Mouse (Mus musculus): ENCODE data around the gene Evi2b. TPM values are rescaled to one million over a fixed set of nuclear protein-coding genes. Genes with fewer than 3 reads are reported as not detected.
A peak's percentile ranks its signal among the peaks of the same experiment; 100 is the strongest.

The Evi2b gene
- polyA plus RNA-seq, 1 experiment from 2014 or later, result 1.1 TPM

DNA sequence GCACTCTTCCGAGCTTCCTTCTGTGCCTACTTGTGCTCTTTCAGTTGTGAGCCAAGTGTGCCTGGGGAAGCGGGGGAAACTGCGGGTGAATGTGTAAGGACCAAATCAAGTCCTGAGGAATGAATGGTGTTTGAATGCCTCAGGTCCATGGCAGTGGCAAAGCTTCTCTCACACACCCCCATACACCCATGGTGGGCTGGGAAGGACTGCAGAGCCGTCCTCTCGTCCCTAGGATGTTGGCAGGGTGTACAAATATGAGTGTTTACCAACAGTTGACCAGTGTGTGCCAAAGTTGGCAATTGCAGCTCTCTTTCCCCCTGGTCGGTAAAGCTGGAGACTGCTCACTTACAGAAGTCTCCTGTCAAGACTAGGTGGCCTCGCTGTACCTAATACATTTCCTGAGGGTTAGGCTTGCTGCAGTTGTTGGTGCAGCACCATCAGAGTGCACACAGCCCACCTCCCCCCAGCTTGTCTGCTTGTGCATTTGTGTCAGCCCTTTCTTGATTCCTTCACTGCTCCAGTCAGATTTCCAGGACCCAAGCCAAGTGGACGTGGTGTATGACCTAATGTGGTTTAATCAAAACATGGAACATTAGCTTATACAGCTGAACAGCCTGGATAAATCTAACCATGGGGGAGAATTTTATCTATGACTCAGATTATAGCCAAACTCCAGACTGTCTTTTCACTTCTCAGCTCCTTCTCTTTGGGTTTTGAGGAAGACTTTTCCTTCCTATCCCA is 10.6 kb upstream of the Evi2b start:
- H3K4me1 ChIP-seq (ENCODE audit: control insufficient read depth, insufficient read depth, low read length), result 0 out of 2 replicates have a peak, but pooled peaks cover 3% of the 10 kb centered on the region
- no peaks in the 10 kb centered on the region for H3K9me3 ChIP-seq (ENCODE audit: control insufficient read depth, low read length)
- WGBS, result 74% methylated on average over 8 of the region's 8 CpGs
- H3K36me3 ChIP-seq (ENCODE audit: control insufficient read depth, insufficient read depth, low read length), result no peaks in the 10 kb centered on the region
- H3K4me3 ChIP-seq (ENCODE audit: low read length), result no peak overlapping the region
- no peak overlapping the region for H3K9ac ChIP-seq (ENCODE audit: low read depth, low read length)
- H3K4me2 ChIP-seq (ENCODE audit: low read depth, low read length), result no peak overlapping the region
- no peaks in the 10 kb centered on the region for H3K27me3 ChIP-seq (replicated peaks; ENCODE audit: control insufficient read depth, insufficient read depth, low read length)
- no peak for ATAC-seq
- H3K27ac ChIP-seq (ENCODE audit: low read length), result peak overlapping the region; percentile 24

DNA sequence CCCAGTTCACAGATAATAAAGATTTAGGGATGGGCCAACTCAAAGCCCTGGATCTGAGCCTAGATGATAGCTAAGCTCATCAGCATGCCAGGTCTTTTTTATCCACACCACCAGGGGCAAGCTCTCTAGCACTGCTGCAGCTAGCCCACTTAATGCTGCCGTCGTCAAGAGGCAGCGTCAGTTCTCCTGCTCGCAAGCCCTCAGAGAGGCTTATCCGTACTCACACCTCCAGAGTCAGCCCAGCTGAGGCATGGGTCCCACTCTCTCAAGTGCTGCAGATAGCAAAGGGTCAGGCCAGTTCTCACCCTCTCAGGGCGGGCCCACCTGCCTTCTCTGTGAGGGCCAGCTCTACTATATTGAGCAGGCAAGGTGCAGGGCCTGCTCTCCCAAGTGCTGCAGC is 9.7 kb upstream of the Evi2b start:
- ATAC-seq, result no peak
- H3K27ac ChIP-seq (ENCODE audit: low read length), result no peak overlapping the region
- no peaks in the 10 kb centered on the region for H3K9me3 ChIP-seq (ENCODE audit: control insufficient read depth, low read length)
- no peak overlapping the region for H3K9ac ChIP-seq (ENCODE audit: low read depth, low read length)
- H3K4me2 ChIP-seq (ENCODE audit: low read depth, low read length), result no peak overlapping the region
- no peaks in the 10 kb centered on the region for H3K36me3 ChIP-seq (ENCODE audit: control insufficient read depth, insufficient read depth, low read length)
- WGBS, result 92% methylated on average over 6 of the region's 6 CpGs
- no peak overlapping the region for H3K4me3 ChIP-seq (ENCODE audit: low read length)
- H3K27me3 ChIP-seq (replicated peaks; ENCODE audit: control insufficient read depth, insufficient read depth, low read length), result no peaks in the 10 kb centered on the region
- 0 out of 2 replicates have a peak, but pooled peaks cover 3% of the 10 kb centered on the region for H3K4me1 ChIP-seq (ENCODE audit: control insufficient read depth, insufficient read depth, low read length)

DNA sequence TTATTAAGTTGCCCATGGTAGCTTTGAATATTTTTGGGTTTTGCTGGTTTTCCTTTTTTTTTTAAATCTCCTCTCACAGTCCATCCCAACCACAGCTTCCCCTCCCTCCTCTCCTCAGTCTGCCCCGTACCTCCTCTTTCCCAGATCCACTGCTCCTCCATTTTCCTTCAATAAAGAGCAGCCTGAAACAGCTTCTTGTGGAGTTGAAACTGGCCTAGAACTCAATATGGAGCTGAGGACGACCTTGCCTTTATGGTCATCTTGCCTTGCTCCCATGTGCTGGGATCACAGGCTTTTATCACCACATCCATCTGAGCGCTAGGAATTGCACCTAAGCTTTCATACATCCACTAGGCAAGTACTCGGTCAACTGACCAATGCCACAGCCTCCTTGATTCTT is 7.9 kb upstream of the Evi2b start:
- WGBS, result 93% methylated on average over 4 of the region's 4 CpGs
- no peaks in the 10 kb centered on the region for H3K9me3 ChIP-seq (ENCODE audit: control insufficient read depth, low read length)
- 0 out of 2 replicates have a peak, but pooled peaks cover 3% of the 10 kb centered on the region for H3K4me1 ChIP-seq (ENCODE audit: control insufficient read depth, insufficient read depth, low read length)
- no peaks in the 10 kb centered on the region for H3K27me3 ChIP-seq (replicated peaks; ENCODE audit: control insufficient read depth, insufficient read depth, low read length)
- no peak overlapping the region for H3K4me2 ChIP-seq (ENCODE audit: low read depth, low read length)
- no peaks in the 10 kb centered on the region; the same call in 1 of the 2 replicates for H3K36me3 ChIP-seq (ENCODE audit: control insufficient read depth, insufficient read depth, low read length)
- H3K27ac ChIP-seq (ENCODE audit: low read length), result no peak overlapping the region
- H3K4me3 ChIP-seq (ENCODE audit: low read length), result no peak overlapping the region
- H3K9ac ChIP-seq (ENCODE audit: low read depth, low read length), result no peak overlapping the region
- no peak for ATAC-seq

DNA sequence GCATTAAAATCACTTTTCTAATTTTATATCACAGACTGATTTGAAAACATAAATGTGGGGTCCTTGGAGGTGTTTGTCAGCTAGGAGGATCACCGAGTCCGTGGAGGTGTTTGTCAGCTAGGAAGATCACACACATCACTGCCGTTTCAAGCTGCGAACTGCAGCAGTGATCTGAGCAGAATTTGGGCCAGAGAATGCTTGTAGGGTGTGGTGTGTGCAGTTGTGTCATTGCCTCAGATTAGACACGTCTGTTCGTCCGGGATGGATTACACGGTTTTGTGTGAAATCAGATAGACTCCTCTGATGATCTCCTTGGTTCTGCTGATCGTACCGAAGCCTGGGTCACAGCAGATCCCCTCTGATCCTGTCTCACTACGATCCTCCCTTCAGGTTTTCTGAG is 7.2 kb upstream of the Evi2b start:
- Histone ChIP-seq H3K36me3 (ENCODE audit: control insufficient read depth, insufficient read depth, low read length) (no peaks in the 10 kb centered on the region; the same call in 1 of the 2 replicates), H3K9me3 (ENCODE audit: control insufficient read depth, low read length) (no peaks in the 10 kb centered on the region), H3K27ac (ENCODE audit: low read length) (no peak overlapping the region), H3K9ac (ENCODE audit: low read depth, low read length) (no peak overlapping the region), H3K4me1 (ENCODE audit: control insufficient read depth, insufficient read depth, low read length) (0 out of 2 replicates have a peak, but pooled peaks cover 3% of the 10 kb centered on the region), H3K4me3 (ENCODE audit: low read length) (no peak overlapping the region), H3K4me2 (ENCODE audit: low read depth, low read length) (no peak overlapping the region), H3K27me3 (replicated peaks; ENCODE audit: control insufficient read depth, insufficient read depth, low read length) (no peaks in the 10 kb centered on the region)
- no peak for ATAC-seq
- 88% methylated on average over 11 of the region's 11 CpGs for WGBS

DNA sequence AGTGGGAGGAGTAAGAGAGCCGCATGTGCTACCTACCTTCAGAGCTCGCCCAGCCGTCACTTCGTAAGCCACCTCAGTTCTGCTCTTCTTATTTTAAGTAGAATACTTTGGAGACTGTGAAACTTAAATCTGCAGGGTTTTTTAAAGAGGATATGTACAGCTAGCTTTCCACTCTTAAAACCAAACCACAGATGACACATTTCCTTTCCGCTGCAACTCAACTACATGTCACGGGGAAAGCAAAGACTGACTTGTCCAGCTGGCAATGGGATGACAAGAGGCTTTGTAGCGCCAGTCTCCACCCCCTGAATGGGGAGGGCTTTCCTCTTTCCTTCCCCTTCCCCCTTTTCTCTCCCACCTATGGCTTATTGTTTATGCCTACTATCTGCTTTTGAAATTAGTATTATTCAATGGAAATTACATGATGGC is 6.8 kb upstream of the Evi2b start, which contains the start of the genes Evi2 and Evi2a:
Gene Evi2 (minus strand): TSS at position 257 of the 429 bp plus-strand sequence.
Gene Evi2a (minus strand): TSS at position 277 of the 429 bp plus-strand sequence.
- Histone ChIP-seq H3K4me1 (ENCODE audit: control insufficient read depth, insufficient read depth, low read length) (0 out of 2 replicates have a peak, but pooled peaks cover 3% of the 10 kb centered on the region), H3K36me3 (ENCODE audit: control insufficient read depth, insufficient read depth, low read length) (no peaks in the 10 kb centered on the region; the same call in 1 of the 2 replicates), H3K4me2 (ENCODE audit: low read depth, low read length) (no peak within 1 kb of the TSS), H3K9me3 (ENCODE audit: control insufficient read depth, low read length) (no peaks in the 10 kb centered on the region), H3K9ac (ENCODE audit: low read depth, low read length) (no peak within 1 kb of the TSS), H3K27ac (ENCODE audit: low read length) (no peak within 1 kb of the TSS), H3K4me3 (ENCODE audit: low read length) (no peak within 1 kb of the TSS), H3K27me3 (replicated peaks; ENCODE audit: control insufficient read depth, insufficient read depth, low read length) (no peaks in the 10 kb centered on the region)
- WGBS, result 84% methylated on average over 7 of the region's 7 CpGs
- no peak for ATAC-seq

DNA sequence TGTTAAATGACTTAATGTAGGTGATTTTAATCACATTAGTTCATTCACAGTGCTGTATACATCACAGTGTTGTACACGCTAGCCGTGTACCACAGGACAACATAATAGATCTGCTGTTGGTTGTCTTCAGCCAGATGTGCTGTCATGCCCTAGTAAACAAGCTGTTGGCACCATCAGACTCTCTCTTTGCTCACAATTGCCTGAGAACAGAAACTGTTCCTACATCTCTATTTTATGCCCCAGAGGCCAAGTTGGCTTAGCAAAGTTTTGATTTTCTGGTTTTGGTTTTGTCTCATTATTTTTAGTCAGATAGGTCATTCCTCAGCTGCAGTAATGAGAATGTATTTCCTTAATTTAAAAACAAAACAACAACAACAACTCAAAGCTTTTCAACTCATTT is 6.2 kb upstream of the Evi2b start:
- no peak overlapping the region for H3K4me3 ChIP-seq (ENCODE audit: low read length)
- no peak overlapping the region for H3K27ac ChIP-seq (ENCODE audit: low read length)
- no peaks in the 10 kb centered on the region; the same call in 1 of the 2 replicates for H3K36me3 ChIP-seq (ENCODE audit: control insufficient read depth, insufficient read depth, low read length)
- H3K27me3 ChIP-seq (replicated peaks; ENCODE audit: control insufficient read depth, insufficient read depth, low read length), result no peaks in the 10 kb centered on the region
- no peak for ATAC-seq
- no peaks in the 10 kb centered on the region for H3K9me3 ChIP-seq (ENCODE audit: control insufficient read depth, low read length)
- no peak overlapping the region for H3K9ac ChIP-seq (ENCODE audit: low read depth, low read length)
- 78% methylated on average over 2 of the region's 2 CpGs for WGBS
- no peak overlapping the region for H3K4me2 ChIP-seq (ENCODE audit: low read depth, low read length)
- H3K4me1 ChIP-seq (ENCODE audit: control insufficient read depth, insufficient read depth, low read length), result 0 out of 2 replicates have a peak, but pooled peaks cover under 1% of the 10 kb centered on the region

DNA sequence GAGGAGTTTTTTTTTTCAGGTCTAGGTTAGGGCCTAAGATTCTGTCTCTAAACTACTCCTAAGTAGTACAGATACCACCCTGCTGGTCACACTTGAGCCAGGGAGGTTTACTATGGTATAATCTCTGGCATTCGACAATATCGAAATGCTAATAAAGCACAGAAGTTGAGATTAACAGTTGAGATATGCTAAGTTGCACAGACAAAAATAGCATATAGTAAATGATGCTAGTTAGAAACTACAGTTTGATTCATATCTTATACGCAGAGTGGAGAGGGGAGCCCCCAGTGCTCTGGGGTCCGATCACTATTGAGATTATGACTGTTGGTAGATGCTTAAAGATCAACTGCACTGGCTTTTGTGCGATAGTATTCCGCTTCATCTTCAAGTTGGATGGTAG is 5.7 kb upstream of the Evi2b start:
- H3K4me1 ChIP-seq (ENCODE audit: control insufficient read depth, insufficient read depth, low read length), result no peaks in the 10 kb centered on the region
- H3K4me2 ChIP-seq (ENCODE audit: low read depth, low read length), result no peak overlapping the region
- H3K4me3 ChIP-seq (ENCODE audit: low read length), result no peak overlapping the region
- no peaks in the 10 kb centered on the region; the same call in 1 of the 2 replicates for H3K36me3 ChIP-seq (ENCODE audit: control insufficient read depth, insufficient read depth, low read length)
- ATAC-seq, result no peak
- no peak overlapping the region for H3K27ac ChIP-seq (ENCODE audit: low read length)
- 97% methylated on average over 6 of the region's 6 CpGs for WGBS
- H3K27me3 ChIP-seq (replicated peaks; ENCODE audit: control insufficient read depth, insufficient read depth, low read length), result no peaks in the 10 kb centered on the region
- H3K9me3 ChIP-seq (ENCODE audit: control insufficient read depth, low read length), result no peaks in the 10 kb centered on the region
- H3K9ac ChIP-seq (ENCODE audit: low read depth, low read length), result no peak overlapping the region

DNA sequence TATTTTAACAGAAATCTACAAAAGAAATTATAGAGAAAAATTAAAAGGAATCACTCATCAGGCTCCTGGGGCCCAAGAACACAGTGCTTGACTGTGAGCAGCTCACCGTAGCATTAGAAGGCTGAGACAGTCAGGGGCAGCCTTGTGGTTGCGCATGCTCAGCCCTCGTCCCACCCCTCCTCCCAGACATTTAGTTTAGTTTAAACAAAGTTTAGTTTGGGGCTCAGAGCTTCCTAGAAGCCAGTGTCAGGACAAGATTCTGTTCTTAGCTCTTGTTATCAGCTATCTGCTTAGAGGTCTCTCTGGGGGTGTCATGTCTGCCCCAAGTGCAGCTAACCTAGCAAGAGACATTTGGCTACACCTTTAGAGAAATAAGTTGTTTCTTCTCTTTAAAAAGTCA is 5.0 kb upstream of the Evi2b start:
- 80% methylated on average over 3 of the region's 3 CpGs for WGBS
- no peak overlapping the region for H3K4me2 ChIP-seq (ENCODE audit: low read depth, low read length)
- H3K27ac ChIP-seq (ENCODE audit: low read length), result no peak overlapping the region
- no peak for ATAC-seq
- no peaks in the 10 kb centered on the region; the same call in 1 of the 2 replicates for H3K36me3 ChIP-seq (ENCODE audit: control insufficient read depth, insufficient read depth, low read length)
- H3K4me1 ChIP-seq (ENCODE audit: control insufficient read depth, insufficient read depth, low read length), result no peaks in the 10 kb centered on the region
- H3K27me3 ChIP-seq (replicated peaks; ENCODE audit: control insufficient read depth, insufficient read depth, low read length), result no peaks in the 10 kb centered on the region
- no peak overlapping the region for H3K9ac ChIP-seq (ENCODE audit: low read depth, low read length)
- H3K4me3 ChIP-seq (ENCODE audit: low read length), result no peak overlapping the region
- no peaks in the 10 kb centered on the region for H3K9me3 ChIP-seq (ENCODE audit: control insufficient read depth, low read length)

DNA sequence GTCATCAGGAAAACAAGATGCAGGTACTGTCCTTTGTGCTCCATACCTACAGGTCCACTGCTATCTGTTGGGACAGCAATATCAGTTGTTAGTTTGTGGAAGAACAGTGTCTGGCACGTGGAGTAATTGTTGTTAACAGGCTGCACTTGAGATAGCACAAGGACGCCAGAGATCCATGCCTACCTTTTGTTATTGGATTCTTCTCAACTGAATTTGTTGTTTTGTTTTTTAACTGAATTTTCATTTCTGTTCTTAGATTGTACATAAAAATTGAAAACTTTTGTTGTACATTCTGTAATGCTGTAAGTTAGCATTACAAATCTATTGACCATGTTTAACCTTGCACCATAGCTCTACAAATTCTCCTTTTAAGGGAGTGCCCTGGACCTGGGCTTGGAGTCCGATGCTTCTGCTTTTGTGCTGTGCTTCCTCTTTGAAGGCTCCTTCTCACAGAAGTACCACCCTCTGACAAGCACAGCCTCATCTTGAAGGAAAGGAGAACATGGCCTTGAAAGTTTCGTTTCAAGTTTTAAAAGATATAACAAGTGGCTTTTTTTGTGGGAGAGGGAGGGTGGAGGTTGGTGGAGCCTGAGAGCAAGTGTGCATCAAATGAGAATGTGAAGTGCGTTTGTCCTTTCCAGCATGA is 4.3 kb upstream of the Evi2b start:
- Histone ChIP-seq H3K4me2 (ENCODE audit: low read depth, low read length) (no peak overlapping the region), H3K27ac (ENCODE audit: low read length) (no peak overlapping the region)
- WGBS, result 82% methylated on average over 5 of the region's 5 CpGs

More for the DNA sequence above, 4.3 kb upstream of the Evi2b start:
- no peaks in the 10 kb centered on the region; the same call in 1 of the 2 replicates for H3K36me3 ChIP-seq (ENCODE audit: control insufficient read depth, insufficient read depth, low read length)
- ATAC-seq, result no peak
- no peaks in the 10 kb centered on the region for H3K4me1 ChIP-seq (ENCODE audit: control insufficient read depth, insufficient read depth, low read length)
- H3K27me3 ChIP-seq (replicated peaks; ENCODE audit: control insufficient read depth, insufficient read depth, low read length), result no peaks in the 10 kb centered on the region
- H3K9ac ChIP-seq (ENCODE audit: low read depth, low read length), result no peak overlapping the region
- H3K4me3 ChIP-seq (ENCODE audit: low read length), result no peak overlapping the region
- H3K9me3 ChIP-seq (ENCODE audit: control insufficient read depth, low read length), result no peaks in the 10 kb centered on the region
